Mouse (Mus musculus): ENCODE data around the gene Anapc2.

Gene Anapc2

DNA sequence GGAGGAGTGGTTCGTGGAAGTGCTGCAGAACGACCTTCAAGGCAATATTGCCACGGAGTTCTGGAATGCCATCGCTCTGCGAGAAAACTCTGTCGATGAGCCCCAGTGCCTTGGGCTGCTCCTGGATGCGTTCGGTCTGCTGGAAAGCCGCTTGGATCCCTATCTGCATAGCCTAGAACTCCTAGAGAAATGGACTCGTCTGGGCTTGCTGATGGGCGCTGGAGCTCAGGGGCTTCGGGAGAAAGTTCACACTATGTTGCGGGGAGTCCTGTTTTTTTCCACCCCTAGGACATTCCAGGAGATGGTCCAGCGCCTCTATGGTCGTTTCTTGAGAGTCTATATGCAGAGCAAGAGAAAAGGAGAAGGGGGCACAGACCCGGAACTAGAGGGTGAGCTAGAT, 732 bp downstream of the Anapc2 start:
- DNase-seq: no peak

DNA sequence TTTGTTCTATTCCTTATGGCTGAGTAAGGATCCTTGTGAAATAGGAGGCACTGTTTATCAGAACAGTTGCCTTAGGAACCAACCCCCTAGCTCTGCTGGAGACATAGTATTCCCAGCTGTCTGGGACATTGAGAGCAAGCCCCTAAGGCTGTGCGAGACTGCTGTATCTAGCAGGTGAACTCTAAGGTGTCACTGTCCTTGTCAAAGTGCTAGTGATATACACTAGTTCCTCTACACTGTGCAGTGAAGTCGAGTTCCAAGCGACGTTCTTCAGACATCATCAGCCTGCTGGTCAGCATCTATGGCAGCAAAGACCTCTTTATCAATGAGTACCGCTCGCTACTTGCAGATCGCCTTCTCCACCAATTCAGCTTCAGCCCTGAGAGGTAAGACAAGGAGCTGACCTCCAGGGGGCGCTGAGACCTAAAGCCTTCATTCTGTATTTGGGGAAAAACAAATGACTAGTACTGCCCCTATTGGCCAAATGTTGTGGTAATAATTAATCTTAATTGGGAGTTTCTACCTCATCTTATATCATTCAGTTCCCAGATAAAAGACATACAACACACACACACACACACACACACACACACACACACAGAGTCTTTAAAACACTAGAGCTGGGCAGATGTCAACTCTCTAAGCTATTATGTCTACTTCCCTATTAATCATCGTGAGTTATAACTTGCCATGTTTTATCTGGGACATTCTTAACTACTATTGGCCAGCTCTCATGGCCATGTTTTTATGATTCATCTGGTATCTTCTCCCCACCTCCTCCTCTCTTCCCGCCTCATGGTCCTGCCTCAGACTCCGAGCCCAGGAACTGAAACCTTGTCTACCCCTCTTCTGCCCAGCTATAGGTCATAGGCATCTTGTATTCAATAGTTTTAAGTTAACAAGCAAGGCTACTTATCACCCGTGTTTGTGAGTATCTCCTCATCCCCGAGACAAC, 6.9 kb downstream of the Anapc2 start:
- peak; percentile 68 for DNase-seq

GRCm38 (mm10) chr2:25285551-25285950, 13.3 kb downstream of the Anapc2 start:
- no peak for DNase-seq

DNA sequence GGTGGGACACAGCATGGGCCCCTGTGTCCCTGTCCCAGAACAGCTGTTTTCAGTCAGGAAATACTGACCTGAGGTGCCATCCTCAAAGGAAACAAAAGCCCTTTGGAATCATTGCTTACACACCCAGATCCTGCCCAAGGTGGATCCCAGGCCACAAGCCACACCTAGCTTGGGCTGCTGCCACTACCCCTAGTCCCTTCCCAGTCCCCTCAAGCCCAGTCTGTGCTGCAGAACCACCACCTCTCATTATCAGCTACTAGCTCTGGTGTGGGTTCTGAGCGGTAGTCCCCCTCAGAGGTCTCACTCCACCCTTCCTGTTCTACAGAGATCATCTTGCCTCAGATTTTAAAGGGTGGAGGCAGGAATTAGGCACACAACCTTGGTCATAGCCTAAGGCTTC, 14.0 kb downstream of the Anapc2 start:
- DNase-seq: no peak

DNA sequence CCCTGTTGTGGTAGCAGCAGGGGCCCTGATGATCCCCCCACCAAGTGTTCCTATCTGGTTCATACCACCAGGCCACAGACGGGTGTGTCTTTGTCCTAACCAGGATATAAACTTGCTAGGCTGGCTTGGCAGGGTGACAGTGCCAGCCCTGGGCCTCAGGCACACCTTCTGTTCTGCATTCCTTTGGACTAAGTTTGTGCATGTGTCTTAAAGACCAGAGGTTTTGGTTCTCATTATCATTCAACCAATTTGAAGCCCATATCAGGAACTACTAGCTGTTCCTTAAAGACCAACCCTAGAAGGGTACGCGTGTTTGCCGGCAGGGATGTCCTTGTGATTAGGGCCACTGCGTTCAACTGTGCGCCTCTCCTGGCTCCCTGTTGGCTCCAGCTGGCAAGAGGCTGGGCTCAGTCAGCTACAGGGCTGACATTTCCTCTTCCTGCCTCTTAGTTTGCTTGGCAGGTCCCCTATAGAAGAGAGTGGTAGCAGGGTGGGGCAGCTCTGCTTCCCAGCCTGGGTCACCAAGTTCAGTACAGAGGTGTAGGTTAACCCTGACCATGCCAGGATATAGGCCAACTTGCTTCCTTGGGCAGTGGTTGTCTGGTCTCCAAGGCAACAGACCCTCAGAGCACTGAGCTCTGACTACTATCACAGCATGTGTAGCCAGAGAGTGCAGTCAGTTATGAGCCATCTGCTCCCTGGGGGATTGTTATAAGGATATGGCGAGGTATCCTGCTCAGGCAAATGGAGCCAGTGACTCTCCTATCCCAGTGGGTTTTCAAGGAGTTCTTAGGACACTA, 14.8 kb downstream of the Anapc2 start:
- DNase-seq: no peak

GRCm38 (mm10) chr2:25287927-25288649, 15.8 kb downstream of the Anapc2 start, which contains the start of gene Tmem210:
TSS of gene Tmem210 (plus strand) at chr2:25288145.
- DNase-seq: no peak

DNA sequence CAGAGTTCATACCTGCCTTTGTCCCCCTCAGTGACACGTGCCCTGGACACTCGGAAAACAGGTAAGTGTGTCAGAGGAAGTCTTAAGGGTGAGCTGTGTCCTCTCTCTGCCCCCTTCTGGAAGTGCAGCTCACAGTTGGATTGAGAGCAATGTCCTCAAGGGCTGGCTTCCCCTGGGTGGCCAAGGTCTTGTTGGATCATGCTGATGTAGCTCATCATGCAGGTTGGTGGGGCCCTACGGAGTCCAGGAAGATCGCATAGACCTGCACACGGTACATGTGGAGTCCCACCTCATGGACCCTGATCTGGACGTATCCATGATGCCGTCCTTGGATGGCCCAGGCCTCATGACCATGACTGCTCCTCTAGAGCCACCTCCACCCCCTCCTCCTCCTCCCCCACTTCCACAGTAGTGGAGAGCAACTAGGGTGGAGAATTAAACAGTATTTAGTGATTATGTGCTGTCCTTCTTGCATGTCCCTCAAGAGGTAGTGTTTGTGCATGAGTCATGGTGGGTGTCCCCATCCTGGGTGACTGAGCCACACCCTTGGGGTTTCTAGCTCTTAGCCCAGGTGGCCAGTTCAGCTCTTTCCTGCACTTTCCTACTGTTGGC, 16.6 kb downstream of the Anapc2 start:
- no peak for DNase-seq

GRCm38 (mm10) chr2:25289651-25290050, 17.4 kb downstream of the Anapc2 start, which contains the start of gene Lrrc26:
TSS of gene Lrrc26 (plus strand) at chr2:25289915.
- no peak for DNase-seq

GRCm38 (mm10) chr2:25290101-25290815, 18.0 kb downstream of the Anapc2 start:
- DNase-seq: no peak

DNA sequence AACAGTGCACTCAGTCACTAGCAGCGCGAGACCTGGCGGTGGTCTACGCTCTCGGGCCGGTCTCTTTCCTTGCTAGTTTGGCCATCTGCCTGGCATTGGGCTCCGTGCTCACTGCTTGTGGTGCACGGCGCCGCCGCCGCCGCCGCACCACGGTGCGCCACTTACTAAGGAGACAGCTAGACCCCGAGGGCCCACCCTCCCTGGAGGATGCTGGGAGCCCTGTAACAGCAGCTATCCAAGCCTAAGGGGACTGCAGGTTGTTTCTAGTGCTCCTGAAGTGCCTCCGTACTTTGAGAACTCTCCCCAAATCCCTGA, 18.5 kb downstream of the Anapc2 start:
- DNase-seq: no peak

DNA sequence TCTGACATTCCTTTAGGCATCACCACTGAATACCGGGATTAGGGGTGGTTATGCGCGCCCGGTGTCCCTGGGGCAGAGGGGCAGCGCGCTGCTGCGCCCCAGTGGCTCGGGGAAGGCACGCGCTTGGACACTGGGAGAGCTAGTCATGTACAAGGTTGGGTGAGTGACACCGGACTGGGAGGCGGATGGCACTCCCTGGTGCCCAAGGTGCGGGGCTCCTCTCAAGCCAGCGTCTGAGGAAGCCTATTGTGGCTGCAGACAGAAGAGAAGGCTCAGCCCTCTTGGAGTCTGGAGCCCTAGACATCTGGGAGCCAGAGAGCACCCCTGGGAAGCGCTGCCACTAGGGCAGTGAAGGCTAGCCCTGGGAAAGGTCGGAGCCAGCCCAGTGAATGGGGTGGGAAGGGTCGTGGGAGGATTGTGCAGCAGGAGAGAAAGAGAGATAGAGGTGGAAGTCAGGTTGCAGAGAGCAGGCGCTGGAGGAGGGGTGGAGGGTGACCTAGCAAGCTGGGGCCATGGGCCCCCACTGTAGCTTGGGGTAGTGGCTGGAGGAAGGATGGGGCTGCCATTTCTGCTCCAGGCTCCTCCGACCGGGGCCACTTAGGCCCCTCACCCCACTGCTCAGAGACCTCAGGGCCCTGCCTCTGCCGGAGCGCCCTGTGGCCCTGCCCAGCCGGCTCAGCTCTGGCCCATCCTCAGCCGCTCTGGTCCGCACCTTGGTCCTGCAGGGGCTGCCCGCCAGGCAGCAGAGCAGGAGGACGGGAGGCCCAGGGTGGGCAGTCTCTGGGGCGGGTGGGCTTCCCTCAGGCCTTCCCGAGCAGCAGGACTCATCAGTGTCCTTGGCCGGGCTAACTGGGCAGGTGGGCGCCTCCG, 19.1 kb downstream of the Anapc2 start:
- DNase-seq: no peak

- DNase-seq: no peak
Measured at GRCm38 (mm10) chr2:25292054-25292544, 19.8 kb downstream of the Anapc2 start.

DNA sequence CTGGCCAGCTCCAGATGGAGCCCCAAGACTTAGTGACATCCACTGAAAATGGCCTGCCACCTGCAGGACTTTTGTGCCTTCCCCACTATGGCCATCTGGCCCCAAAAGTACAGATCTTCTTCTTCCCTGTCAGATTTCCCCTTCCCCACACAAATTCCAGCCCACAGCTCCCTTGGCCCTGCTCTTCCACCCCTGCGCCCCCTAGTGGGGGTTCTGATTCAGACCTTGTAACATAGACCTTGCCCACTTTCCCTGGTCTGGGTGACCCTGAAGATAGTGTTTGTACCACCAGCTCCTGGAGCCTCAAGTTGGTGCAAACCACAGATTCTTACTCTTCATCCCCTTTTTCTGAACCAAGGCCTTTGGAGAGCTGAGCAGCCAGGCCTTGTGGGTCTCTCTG, 20.6 kb downstream of the Anapc2 start:
- DNase-seq: peak; percentile 63

DNA sequence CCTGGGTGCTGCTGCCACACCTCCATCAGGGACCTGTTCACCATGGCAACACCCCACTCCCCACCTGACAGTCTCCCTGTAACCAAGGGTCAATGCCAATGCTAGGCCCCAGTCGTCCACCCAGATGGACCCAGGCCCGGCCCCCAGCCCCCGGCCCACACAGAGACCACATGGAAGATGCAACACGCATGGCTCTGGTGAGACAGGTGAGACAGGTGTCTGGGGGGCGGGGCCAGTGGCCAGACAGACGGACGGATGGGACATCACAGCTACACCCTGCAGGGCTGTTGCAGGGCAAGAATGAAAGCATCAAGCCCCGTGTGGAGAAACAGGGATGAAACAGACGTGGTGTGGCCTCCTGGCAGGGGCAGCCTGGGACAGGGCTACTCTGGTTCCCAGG, 21.4 kb downstream of the Anapc2 start:
- DNase-seq: no peak

GRCm38 (mm10) chr2:25297093-25297492, 24.8 kb downstream of the Anapc2 start:
- DNase-seq: no peak

GRCm38 (mm10) chr2:25298046-25298445, 25.8 kb downstream of the Anapc2 start:
- DNase-seq: no peak

- DNase-seq: no peak
Measured at GRCm38 (mm10) chr2:25303452-25303851, 31.2 kb downstream of the Anapc2 start.

DNA sequence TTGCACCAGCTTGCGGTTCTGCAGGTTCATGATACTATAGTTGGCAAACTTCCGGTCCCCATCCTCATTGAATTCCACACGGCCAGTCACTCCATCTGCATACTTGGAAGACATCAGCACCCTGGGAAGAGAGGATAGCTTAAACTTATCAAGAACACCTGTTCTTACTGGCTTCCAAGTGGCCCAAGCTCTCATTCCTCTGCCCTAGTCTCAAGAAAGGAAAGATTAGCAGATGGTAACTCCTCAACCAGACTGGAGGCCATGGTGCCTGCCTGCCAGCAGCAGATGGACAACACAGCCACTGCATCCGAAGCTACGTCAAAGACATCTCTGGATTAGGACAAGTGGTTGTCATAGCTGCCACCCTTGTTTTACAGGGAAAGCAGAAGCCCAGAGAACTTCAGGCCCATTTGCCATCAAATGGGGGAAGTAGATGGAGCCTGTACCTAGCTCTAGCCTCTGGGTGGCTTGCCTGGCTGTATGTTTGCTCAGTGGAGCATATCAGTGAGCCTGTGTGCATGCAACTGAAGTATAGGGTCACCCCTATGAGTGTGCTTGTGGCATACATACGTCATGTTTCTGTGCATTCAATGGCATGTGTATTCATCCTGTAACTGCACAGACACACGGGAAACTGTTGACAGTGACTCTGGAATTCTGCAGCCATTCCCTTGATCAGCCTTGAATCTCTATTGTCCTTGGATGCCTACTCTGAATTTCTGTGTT, 31.8 kb downstream of the Anapc2 start:
- no peak for DNase-seq

DNA sequence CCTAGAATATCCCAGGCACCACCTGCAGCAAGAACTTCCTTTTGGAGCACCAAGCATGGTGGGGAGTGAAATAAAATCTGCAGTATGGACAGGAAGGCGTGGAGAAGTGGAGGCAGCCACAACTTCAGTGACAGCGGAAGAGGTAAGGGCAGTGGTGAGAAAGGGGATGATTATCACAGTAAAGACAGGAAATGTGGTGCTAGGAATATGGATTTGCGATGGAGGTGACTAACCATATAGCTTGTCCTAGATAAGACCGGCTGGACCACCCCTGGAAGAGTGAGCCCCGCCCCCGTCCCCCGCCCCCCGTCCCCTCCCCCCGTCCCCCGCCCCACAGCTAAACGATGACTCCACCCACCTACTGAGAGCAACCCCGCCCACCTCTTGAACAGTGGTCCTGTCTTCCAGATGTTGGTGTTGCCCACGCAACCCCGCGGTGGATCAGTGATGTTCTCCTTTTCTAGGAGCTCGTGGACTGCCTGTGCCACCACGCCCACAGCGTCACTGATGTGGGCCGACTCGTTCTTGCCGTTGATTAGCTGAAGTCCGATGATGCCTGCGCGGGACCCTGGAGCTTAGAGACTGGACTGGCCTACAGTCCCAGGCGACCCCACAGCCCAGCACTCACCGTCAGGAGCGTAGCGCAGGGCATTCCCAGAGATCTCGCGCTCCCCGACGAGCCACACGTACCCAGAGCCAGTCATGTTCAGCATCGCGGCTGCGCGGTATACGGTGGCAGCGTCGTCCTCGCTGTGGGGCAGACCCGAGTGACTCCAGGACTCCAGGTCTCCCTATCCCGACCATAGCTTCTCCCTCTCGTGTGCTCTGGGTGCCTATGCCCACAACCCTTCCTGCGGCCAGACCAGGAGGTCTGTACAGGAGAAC, 32.6 kb downstream of the Anapc2 start:
- DNase-seq: no peak

Measured in thymus, postnatal 25 days (tissue).